Mouse (Mus musculus): ENCODE measurements around the gene Gm11555. TPM values are rescaled to one million over a fixed set of nuclear protein-coding genes. Genes with fewer than 3 reads are reported as not detected.
"Not testable (repeated sequence)": the region's sequence is repeated elsewhere in the genome, so short reads cannot be mapped to it uniquely, and the experiment has no call there.

Gm11555 gene
- not detected in 2 replicates for polyA plus RNA-seq (2012; ENCODE audit: insufficient read depth, insufficient read length, low replicate concordance, missing spikeins)

- H3K4me3 ChIP-seq (ENCODE audit: insufficient read depth, low read depth, low read length), result no peak within 1 kb of the TSS
Observed at GRCm38 (mm10) chr11:99650136-99650535, at the start of gene Gm11555. Gene Gm11555, minus strand, starts transcription at chr11:99650236.

GRCm38 (mm10) chr11:99690463-99690862 lies 40.4 kb upstream of the Gm11555 start, which contains the start of gene Gm14190:
Gene Gm14190, minus strand, starts transcription at chr11:99690740.
- Histone ChIP-seq H3K4me3 (ENCODE audit: insufficient read depth, low read depth, low read length) (no peak within 1 kb of the TSS), H3K27ac (ENCODE audit: insufficient read depth, low read depth, low read length) (no peak within 1 kb of the TSS), H3K4me1 (ENCODE audit: control insufficient read depth, insufficient read depth, low read length) (no peaks in the 10 kb centered on the region)
- TF ChIP-seq CTCF (IDR thresholded peaks at IDR 0.05; ENCODE audit: insufficient read depth, low read depth, low read length) (no peak), POLR2A (IDR thresholded peaks at IDR 0.05; ENCODE audit: insufficient read depth, low read depth, low read length) (no peak)
- WGBS, result 93% methylated on average over 1 of the region's 1 CpGs

More at GRCm38 (mm10) chr11:99650136-99650535, at the start of gene Gm11555:
- TF ChIP-seq CTCF (IDR thresholded peaks at IDR 0.05; ENCODE audit: insufficient read depth, low read depth, low read length), result no peak
- no peak for TF ChIP-seq POLR2A (IDR thresholded peaks at IDR 0.05; ENCODE audit: insufficient read depth, low read depth, low read length)
- Histone ChIP-seq H3K4me1 (ENCODE audit: control insufficient read depth, insufficient read depth, low read length) (no peaks in the 10 kb centered on the region), H3K27ac (ENCODE audit: insufficient read depth, low read depth, low read length) (no peak within 1 kb of the TSS)
- WGBS, result 81% methylated on average over 2 of the region's 2 CpGs

- H3K27ac ChIP-seq (ENCODE audit: insufficient read depth, low read depth, low read length); H3K4me3 ChIP-seq (ENCODE audit: insufficient read depth, low read depth, low read length); H3K4me1 ChIP-seq (ENCODE audit: control insufficient read depth, insufficient read depth, low read length): not testable (repeated sequence)
- WGBS, result 71% methylated on average over 1 of the region's 1 CpGs
Observed at GRCm38 (mm10) chr11:99685235-99685634, 35.2 kb upstream of the Gm11555 start.

GRCm38 (mm10) chr11:99683481-99683880 lies 33.4 kb upstream of the Gm11555 start:
- H3K27ac ChIP-seq (ENCODE audit: insufficient read depth, low read depth, low read length), result no peak overlapping the region
- H3K4me1 ChIP-seq (ENCODE audit: control insufficient read depth, insufficient read depth, low read length), result no peaks in the 10 kb centered on the region
- WGBS, result 87% methylated on average over 2 of the region's 2 CpGs
- TF ChIP-seq CTCF (IDR thresholded peaks at IDR 0.05; ENCODE audit: insufficient read depth, low read depth, low read length), result no peak
- no peak for TF ChIP-seq POLR2A (IDR thresholded peaks at IDR 0.05; ENCODE audit: insufficient read depth, low read depth, low read length)
- no peak overlapping the region for H3K4me3 ChIP-seq (ENCODE audit: insufficient read depth, low read depth, low read length)

- no peak within 1 kb of the TSS for H3K27ac ChIP-seq (ENCODE audit: insufficient read depth, low read depth, low read length)
- H3K4me1 ChIP-seq (ENCODE audit: control insufficient read depth, insufficient read depth, low read length), result no peaks in the 10 kb centered on the region
- no peak within 1 kb of the TSS for H3K4me3 ChIP-seq (ENCODE audit: insufficient read depth, low read depth, low read length)
- TF ChIP-seq CTCF (IDR thresholded peaks at IDR 0.05; ENCODE audit: insufficient read depth, low read depth, low read length), result no peak
- no peak for TF ChIP-seq POLR2A (IDR thresholded peaks at IDR 0.05; ENCODE audit: insufficient read depth, low read depth, low read length)
Observed at GRCm38 (mm10) chr11:99665860-99666259, 15.8 kb upstream of the Gm11555 start, which contains the start of gene Krtap4-6. Gene Krtap4-6, minus strand, starts transcription at chr11:99665960.

GRCm38 (mm10) chr11:99662802-99663201 lies 12.8 kb upstream of the Gm11555 start:
- Histone ChIP-seq H3K4me3 (ENCODE audit: insufficient read depth, low read depth, low read length) (no peak overlapping the region), H3K4me1 (ENCODE audit: control insufficient read depth, insufficient read depth, low read length) (no peaks in the 10 kb centered on the region), H3K27ac (ENCODE audit: insufficient read depth, low read depth, low read length) (no peak overlapping the region)
- 80% methylated on average over 10 of the region's 10 CpGs for WGBS
- TF ChIP-seq CTCF (IDR thresholded peaks at IDR 0.05; ENCODE audit: insufficient read depth, low read depth, low read length) (no peak), POLR2A (IDR thresholded peaks at IDR 0.05; ENCODE audit: insufficient read depth, low read depth, low read length) (no peak)

- TF ChIP-seq CTCF (IDR thresholded peaks at IDR 0.05; ENCODE audit: insufficient read depth, low read depth, low read length) (no peak), POLR2A (IDR thresholded peaks at IDR 0.05; ENCODE audit: insufficient read depth, low read depth, low read length) (no peak)
- no peaks in the 10 kb centered on the region for H3K4me1 ChIP-seq (ENCODE audit: control insufficient read depth, insufficient read depth, low read length)
- H3K4me3 ChIP-seq (ENCODE audit: insufficient read depth, low read depth, low read length), result no peak overlapping the region
- WGBS, result 56% methylated on average over 4 of the region's 4 CpGs
- no peak overlapping the region for H3K27ac ChIP-seq (ENCODE audit: insufficient read depth, low read depth, low read length)
Observed at GRCm38 (mm10) chr11:99659256-99659655, 9.2 kb upstream of the Gm11555 start.

- H3K27ac ChIP-seq (ENCODE audit: insufficient read depth, low read depth, low read length); H3K4me1 ChIP-seq (ENCODE audit: control insufficient read depth, insufficient read depth, low read length); H3K4me3 ChIP-seq (ENCODE audit: insufficient read depth, low read depth, low read length): not testable (repeated sequence)
- 65% methylated on average over 10 of the region's 10 CpGs for WGBS
Observed at GRCm38 (mm10) chr11:99658467-99659010, 8.5 kb upstream of the Gm11555 start, which contains the start of gene Gm11563. Gene Gm11563, minus strand, starts transcription at chr11:99658960.

- no peak for TF ChIP-seq POLR2A (IDR thresholded peaks at IDR 0.05; ENCODE audit: insufficient read depth, low read depth, low read length)
- no peak for TF ChIP-seq CTCF (IDR thresholded peaks at IDR 0.05; ENCODE audit: insufficient read depth, low read depth, low read length)
- Histone ChIP-seq H3K4me1 (ENCODE audit: control insufficient read depth, insufficient read depth, low read length) (no peaks in the 10 kb centered on the region), H3K27ac (ENCODE audit: insufficient read depth, low read depth, low read length) (no peak overlapping the region), H3K4me3 (ENCODE audit: insufficient read depth, low read depth, low read length) (no peak overlapping the region)
- WGBS, result 55% methylated on average over 5 of the region's 5 CpGs
Observed at GRCm38 (mm10) chr11:99657051-99657450, 7.0 kb upstream of the Gm11555 start.

GRCm38 (mm10) chr11:99646444-99646843 lies 3.6 kb downstream of the Gm11555 start:
- 71% methylated on average over 15 of the region's 15 CpGs for WGBS
- H3K27ac ChIP-seq (ENCODE audit: insufficient read depth, low read depth, low read length), result no peak overlapping the region
- no peak for TF ChIP-seq POLR2A (IDR thresholded peaks at IDR 0.05; ENCODE audit: insufficient read depth, low read depth, low read length)
- no peak for TF ChIP-seq CTCF (IDR thresholded peaks at IDR 0.05; ENCODE audit: insufficient read depth, low read depth, low read length)
- no peak overlapping the region for H3K4me3 ChIP-seq (ENCODE audit: insufficient read depth, low read depth, low read length)
- H3K4me1 ChIP-seq (ENCODE audit: control insufficient read depth, insufficient read depth, low read length), result 0 out of 2 replicates have a peak, but pooled peaks cover 3% of the 10 kb centered on the region
